Mouse (Mus musculus): ENCODE data around the gene Olfr681. TPM values are rescaled to one million over a fixed set of nuclear protein-coding genes. Genes with fewer than 3 reads are reported as not detected.

Olfr681 gene
- total RNA-seq (2023), result not detected

DNA sequence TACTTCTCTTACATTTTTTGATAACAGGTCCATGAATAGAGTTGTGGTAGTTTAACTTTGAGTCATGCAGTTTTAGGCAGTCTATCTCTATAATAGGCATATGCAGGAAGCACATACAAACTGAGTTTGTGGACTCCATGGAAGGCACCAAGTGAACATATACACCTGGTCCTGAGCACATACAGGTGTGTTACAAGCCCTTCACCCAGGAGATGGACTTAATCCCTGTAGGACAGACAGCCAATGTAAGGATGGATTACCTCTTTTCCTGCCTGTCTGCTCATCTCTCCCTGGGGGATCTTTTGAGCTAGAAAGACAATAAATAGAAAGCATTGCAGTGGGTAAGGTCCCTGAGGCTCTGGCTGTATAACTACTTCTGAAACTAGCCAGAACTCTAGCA, at the start of gene Olfr681:
Gene Olfr681 (plus strand): TSS at position 301 of the 400 bp plus-strand sequence.

DNA sequence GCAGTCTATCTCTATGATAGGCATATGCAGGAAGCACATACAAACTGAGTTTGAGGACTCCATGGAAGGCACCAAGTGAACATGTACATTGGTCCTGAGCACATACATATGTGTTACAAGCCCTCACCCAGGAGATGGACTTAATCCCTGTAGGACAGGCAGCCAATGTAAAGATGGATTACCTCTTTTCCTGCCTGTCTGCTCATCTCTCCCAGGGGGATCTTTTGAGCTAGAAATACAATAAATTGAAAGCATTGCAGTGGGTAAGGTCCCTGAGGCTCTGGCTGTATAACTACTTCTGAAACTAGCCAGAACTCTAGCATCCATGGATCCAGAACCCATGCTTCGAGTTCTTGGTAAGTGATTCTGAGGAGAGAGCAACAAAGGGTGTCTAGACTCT, 35.7 kb upstream of the Olfr681 start, which contains the start of gene Olfr679:
Gene Olfr679 (plus strand): TSS at position 301 of the 400 bp plus-strand sequence.

DNA sequence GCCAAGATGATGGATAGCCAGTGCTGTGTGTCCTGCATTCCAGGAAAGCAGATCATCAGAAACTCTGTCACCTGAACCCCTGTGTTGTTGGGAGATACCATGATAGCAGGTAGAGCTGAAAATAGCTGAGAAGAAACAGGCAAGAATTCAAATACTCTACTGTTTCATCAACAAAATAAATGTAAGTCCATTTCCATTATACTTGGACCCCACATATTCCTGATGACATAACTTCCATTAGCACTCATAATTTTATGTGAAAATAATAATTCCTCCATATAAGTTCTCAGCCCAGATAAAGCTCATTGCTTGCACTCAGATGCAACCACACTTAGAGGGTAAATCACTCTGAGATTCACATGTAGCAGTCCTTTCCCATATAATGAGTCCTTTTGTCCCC, 23.9 kb upstream of the Olfr681 start, which contains the start of gene Olfr680-ps1:
Gene Olfr680-ps1 (minus strand): TSS at position 101 of the 400 bp plus-strand sequence.

DNA sequence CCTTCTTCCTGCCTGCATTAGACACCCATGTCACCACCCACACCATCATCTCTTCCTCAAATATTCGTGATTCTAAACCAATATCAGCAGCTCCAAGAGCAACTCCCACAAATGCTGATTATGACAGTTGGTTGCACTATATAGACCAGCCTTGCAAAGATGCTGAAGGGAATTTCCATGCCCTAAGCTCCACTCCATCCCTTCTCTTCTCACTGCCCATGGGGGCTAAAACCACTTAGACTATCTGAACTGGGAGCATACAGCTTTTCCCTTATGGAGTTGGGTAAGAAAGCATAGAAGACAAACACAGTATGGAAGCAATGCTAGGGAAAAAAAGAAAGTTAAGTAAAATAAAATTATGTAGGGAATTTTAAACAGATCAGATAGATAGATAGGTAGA, 30.3 kb downstream of the Olfr681 start, which contains the start of gene Olfr683:
Gene Olfr683 (minus strand): TSS at position 101 of the 400 bp plus-strand sequence.

DNA sequence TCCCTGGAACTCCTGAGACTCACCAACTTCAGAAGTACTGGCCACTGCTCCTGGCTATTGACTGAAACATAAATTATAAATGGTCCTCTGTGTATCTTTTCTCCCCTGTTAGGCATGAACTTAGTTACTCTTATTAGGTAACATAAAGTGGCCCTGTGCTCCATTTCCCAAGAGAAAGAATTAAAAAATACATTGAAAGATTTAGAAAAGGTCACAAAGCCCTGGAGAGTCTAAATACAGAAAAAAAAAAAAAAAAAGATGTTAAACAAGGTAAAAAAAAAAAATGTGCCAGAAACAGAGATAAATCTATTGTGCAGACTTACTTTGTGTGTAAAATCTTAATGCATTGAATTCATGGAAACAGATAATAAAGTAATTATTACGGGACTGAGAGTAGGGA, 46.9 kb downstream of the Olfr681 start, which contains the start of gene Olfr684:
Gene Olfr684 (minus strand): TSS at position 101 of the 400 bp plus-strand sequence.

Other genes with a start within 250 kb of the Olfr681 start
- not detected for gene Olfr665, start 238.8 kb upstream of the Olfr681 start, total RNA-seq (2023)
- not detected for gene Olfr666, start 220.9 kb upstream of the Olfr681 start, total RNA-seq (2023)
- not detected for gene Olfr667, start 195.4 kb upstream of the Olfr681 start, total RNA-seq (2023)
- not detected for gene Olfr668, start 188.8 kb upstream of the Olfr681 start, total RNA-seq (2023)
- not detected for gene Olfr669, start 182.6 kb upstream of the Olfr681 start, total RNA-seq (2023)
- not detected for gene Olfr670, start 154.2 kb upstream of the Olfr681 start, total RNA-seq (2023)
- gene Olfr671, start 137.7 kb upstream of the Olfr681 start, total RNA-seq (2023), result not detected
- gene Olfr672, start 114.8 kb upstream of the Olfr681 start, total RNA-seq (2023), result not detected
- gene Olfr675, start 88.4 kb upstream of the Olfr681 start, total RNA-seq (2023), result not detected
- gene Olfr676, start 84.1 kb upstream of the Olfr681 start, total RNA-seq (2023), result not detected
- not detected for gene Olfr677, start 65.5 kb upstream of the Olfr681 start, total RNA-seq (2023)
- not detected for gene Olfr678, start 52.4 kb upstream of the Olfr681 start, total RNA-seq (2023)
- not detected for gene Olfr679, start 35.6 kb upstream of the Olfr681 start, total RNA-seq (2023)
- gene Olfr680-ps1, start 24.0 kb upstream of the Olfr681 start, total RNA-seq (2023), result not detected
- not detected for gene Olfr683, start 30.2 kb downstream of the Olfr681 start, total RNA-seq (2023)
- gene Olfr684, start 46.8 kb downstream of the Olfr681 start, total RNA-seq (2023), result not detected
- gene Olfr685, start 69.2 kb downstream of the Olfr681 start, total RNA-seq (2023), result not detected
- not detected for gene Olfr686, start 90.6 kb downstream of the Olfr681 start, total RNA-seq (2023)
- not detected for gene Olfr688, start 171.3 kb downstream of the Olfr681 start, total RNA-seq (2023)
- not detected for gene Olfr689, start 194.3 kb downstream of the Olfr681 start, total RNA-seq (2023)
- gene Olfr690, start 217.3 kb downstream of the Olfr681 start, total RNA-seq (2023), result not detected
- gene Olfr691, start 225.4 kb downstream of the Olfr681 start, total RNA-seq (2023), result not detected